Mouse (Mus musculus) MEL (cell line): Measurements from ENCODE around the gene Rnf5.

Experiments used
- CTCF ChIP-seq, 3 experiments: IDR thresholded peaks in 2 of 3; conservative IDR thresholded peaks in 1 of 3; 2 replicates each; pipeline ENCODE4 v1.5.1; 2011 to 2012; ENCODE audit warnings: low read length in 3 of 3, low read depth in 2 of 3, mild to moderate bottlenecking in 2 of 3, improper control_type of control experiment in 1 of 3, inconsistent platforms in 1 of 3, mixed read lengths in 1 of 3, moderate library complexity in 1 of 3; ENCODE audit not compliant: control insufficient read depth in 1 of 3, insufficient read depth in 1 of 3, poor library complexity in 1 of 3, severe bottlenecking in 1 of 3
- ELF1 ChIP-seq: IDR thresholded peaks from 2 replicates; pipeline ENCODE4 v1.6.1; 2014; ENCODE audit warnings: low read depth, mild to moderate bottlenecking, inconsistent platforms, low read length, improper control_type of control experiment, moderate library complexity
- JUND ChIP-seq: IDR thresholded peaks from 2 replicates; pipeline ENCODE4 v1.6.1; 2011; ENCODE audit warnings: low read depth, mild to moderate bottlenecking, improper control_type of control experiment, low read length
- NRF1 ChIP-seq: IDR thresholded peaks from 2 replicates; pipeline ENCODE4 v1.6.1; 2014; ENCODE audit warnings: low read depth, mild to moderate bottlenecking, inconsistent platforms, low read length, improper control_type of control experiment, moderate library complexity; ENCODE audit not compliant: poor library complexity, insufficient read depth, severe bottlenecking
- POLR2A ChIP-seq, 2 experiments: IDR thresholded peaks; 2 replicates each; pipeline ENCODE4 v1.6.1; 2011 to 2012; ENCODE audit warnings: low read length in 2 of 2, mild to moderate bottlenecking in 2 of 2, control low read depth in 1 of 2, improper control_type of control experiment in 1 of 2, low read depth in 1 of 2, moderate library complexity in 1 of 2; ENCODE audit not compliant: control insufficient read depth in 1 of 2, insufficient read depth in 1 of 2, poor library complexity in 1 of 2

DNA sequence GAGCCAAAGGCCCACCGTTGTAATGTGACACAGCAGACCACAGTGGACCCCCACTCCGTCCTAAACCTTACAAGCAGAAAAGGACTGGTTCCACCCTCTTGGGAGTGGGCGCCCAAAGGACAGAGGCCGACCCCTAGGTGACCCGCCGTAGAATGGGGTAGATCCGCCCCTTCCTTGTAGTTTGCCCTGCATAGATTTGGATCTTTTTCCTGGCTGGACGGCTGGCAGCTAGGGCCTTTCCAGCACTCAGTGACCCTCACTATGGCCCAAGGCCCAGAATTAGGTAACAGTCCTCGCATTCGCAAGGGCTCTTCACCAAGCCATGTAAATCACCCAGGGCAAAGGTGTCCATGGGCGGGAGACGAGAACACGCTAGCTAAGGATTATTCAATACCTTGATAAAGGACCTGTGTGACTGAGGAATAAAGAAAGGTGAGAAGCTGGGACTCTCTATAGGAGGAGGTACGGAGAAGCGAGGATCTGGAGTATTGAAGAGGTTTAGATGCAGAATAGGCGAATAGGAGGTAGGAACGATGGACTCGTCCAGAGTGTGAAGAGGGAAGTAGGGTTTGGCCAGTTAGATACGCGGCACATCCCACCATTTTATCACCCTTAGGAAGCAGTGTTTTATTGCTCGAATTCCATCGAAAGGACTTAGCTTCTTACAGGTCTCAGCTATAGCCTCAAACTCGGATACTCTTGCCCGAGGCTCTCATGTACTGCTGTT is 1.2 kb upstream of the Rnf5 start:
- no peak for TF ChIP-seq CTCF (IDR thresholded peaks at IDR 0.05 in 2 of 3, conservative IDR thresholded peaks at IDR 0.05 in 1 of 3; ENCODE audit: control insufficient read depth in 1 of 3, insufficient read depth in 1 of 3, low read depth in 2 of 3, low read length in 3 of 3, poor library complexity in 1 of 3, severe bottlenecking in 1 of 3)
- TF ChIP-seq JUND: no peak
- TF ChIP-seq POLR2A (IDR thresholded peaks at IDR 0.05; ENCODE audit: control insufficient read depth in 1 of 2, insufficient read depth in 1 of 2, low read depth in 1 of 2, low read length in 2 of 2, poor library complexity in 1 of 2): no peak
- TF ChIP-seq NRF1: no peak
- TF ChIP-seq ELF1: no peak
